Mouse (Mus musculus): Measurements from ENCODE around the gene Lrrc27. TPM values are rescaled to one million over a fixed set of nuclear protein-coding genes. Genes with fewer than 3 reads are reported as not detected.

Lrrc27 gene
- polyA plus RNA-seq, 1 experiment from 2014 or later: 2.8 TPM

DNA sequence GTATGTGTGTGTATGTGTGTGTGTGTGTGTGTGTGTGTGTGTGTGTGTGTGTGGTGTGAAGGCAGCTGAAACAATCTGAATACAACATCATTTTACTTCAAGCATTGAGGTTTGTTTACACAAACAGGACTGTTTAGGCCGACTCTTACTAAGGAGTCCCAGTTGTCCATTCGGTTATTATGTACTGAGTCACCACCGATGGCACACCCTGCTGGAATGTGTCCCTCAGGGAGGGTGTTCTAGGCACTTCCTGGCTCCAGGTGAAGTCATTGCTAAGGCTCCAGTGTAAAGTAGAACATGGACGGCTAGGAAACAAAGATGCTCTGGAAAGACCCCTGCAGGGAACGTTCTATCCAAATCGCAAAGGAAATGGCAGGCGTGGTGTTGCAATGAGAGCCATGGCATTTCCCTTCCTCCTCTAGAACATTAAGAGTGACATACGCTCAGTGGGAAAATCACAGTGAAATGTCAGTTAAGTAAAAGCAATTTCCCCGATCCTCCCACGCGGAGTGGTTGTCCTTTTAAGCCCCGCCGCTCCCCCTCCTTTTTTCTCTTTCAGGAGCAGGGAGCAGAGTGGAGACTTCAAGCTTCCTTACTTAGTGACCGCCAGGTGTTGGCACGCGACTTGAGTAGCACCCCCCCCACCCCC lies 72.6 kb downstream of the Lrrc27 start:
- Histone ChIP-seq H3K4me3 (no peak overlapping the region), H3K4me1 (no peaks in the 10 kb centered on the region), H3K9ac (replicated peaks) (no peak overlapping the region), H3K27me3 (no peaks in the 10 kb centered on the region), H3K27ac (replicated peaks) (no peak overlapping the region), H3K9me3 (no peaks in the 10 kb centered on the region), H3K36me3 (no peaks in the 10 kb centered on the region), H3K4me2 (replicated peaks) (no peak overlapping the region)
- 80% methylated on average over 16 of the region's 16 CpGs for WGBS
- no peak for ATAC-seq (replicated peaks)

DNA sequence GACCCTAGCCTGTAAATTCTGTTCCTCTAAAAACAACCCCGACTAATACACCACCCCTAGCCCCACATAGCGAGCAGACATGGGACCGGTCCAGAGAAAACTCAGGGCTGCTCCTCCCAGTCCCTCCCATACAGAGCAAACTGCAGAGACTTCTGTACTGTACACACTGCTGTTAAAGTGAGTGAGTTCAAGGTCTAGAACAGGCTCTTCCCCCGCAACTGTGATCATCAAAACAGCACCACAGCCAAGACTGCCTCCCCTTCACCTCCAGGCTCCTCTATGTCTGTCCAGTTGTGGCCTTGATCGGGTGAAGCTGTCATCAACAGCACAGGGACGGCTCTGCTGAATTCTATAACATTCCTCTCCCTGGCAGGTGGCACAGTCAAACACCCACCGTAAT lies 75.8 kb downstream of the Lrrc27 start:
- H3K27me3 ChIP-seq: no peaks in the 10 kb centered on the region
- no peaks in the 10 kb centered on the region for H3K4me1 ChIP-seq
- H3K9me3 ChIP-seq: no peaks in the 10 kb centered on the region
- no peak for ATAC-seq (replicated peaks)
- no peak overlapping the region for H3K4me3 ChIP-seq
- no peak overlapping the region for H3K9ac ChIP-seq (replicated peaks)
- no peaks in the 10 kb centered on the region for H3K36me3 ChIP-seq
- WGBS: 85% methylated on average over 7 of the region's 7 CpGs
- H3K4me2 ChIP-seq (replicated peaks): no peak overlapping the region
- H3K27ac ChIP-seq (replicated peaks): no peak overlapping the region

Other genes with a start within 250 kb of the Lrrc27 start
- gene Dpysl4, start 127.0 kb upstream of the Lrrc27 start, polyA plus RNA-seq (2015; fragmentation: Nextera tagmentation; extraction: Ambion mirVana): 116 TPM in 2 replicates
- gene Stk32c, start 319 bp downstream of the Lrrc27 start, polyA plus RNA-seq (2015; fragmentation: Nextera tagmentation; extraction: Ambion mirVana): 0.93 and 0.98 TPM in 2 replicates
- gene Pwwp2b, start 35.5 kb downstream of the Lrrc27 start, polyA plus RNA-seq (2015; fragmentation: Nextera tagmentation; extraction: Ambion mirVana): 5.1 and 5.9 TPM in 2 replicates
- 10.8 and 12.7 TPM in 2 replicates for gene Inpp5a, start 176.1 kb downstream of the Lrrc27 start, polyA plus RNA-seq (2015; fragmentation: Nextera tagmentation; extraction: Ambion mirVana)

Data from forebrain, embryonic 15.5 days (tissue).